Mouse (Mus musculus): ENCODE data around the gene Wfdc6b.

DNA sequence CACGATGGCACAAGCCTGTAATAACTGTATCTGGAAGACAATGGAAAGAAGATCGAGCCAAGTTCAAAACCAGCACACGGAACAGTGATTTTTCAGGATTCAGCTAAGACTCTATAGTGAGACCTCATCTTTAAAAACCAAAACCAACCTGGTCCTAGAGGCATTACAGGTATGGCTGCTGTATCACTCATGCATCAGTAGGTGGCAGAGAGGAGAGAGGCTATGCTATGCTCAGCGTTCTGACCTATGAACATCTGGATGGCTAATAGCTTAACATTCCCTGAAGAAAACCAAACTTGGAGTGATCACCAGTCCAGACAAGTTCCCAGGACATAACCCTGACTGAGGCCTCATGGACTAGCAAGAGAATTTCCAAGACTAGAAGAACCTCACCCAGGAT lies 8.5 kb downstream of the Wfdc6b start:
- no peak for TF ChIP-seq GATA1 (IDR thresholded peaks at IDR 0.05; ENCODE audit: borderline replicate concordance, low read length)
- no peak for TF ChIP-seq FLI1 (IDR thresholded peaks at IDR 0.05; ENCODE audit: low read length)
